Mouse (Mus musculus): ENCODE measurements at regions not wholly inside any gene's neighbourhood (a gene's known extent, or its start where the extent isn't known, plus 50 kb on each side); places are given as distances from the start of the nearest gene placed in this dataset.

- TF ChIP-seq CTCF (IDR thresholded peaks at IDR 0.05; ENCODE audit: extremely low read depth, insufficient read depth, insufficient read length, insufficient replicate concordance) (no peak), POLR2A (IDR thresholded peaks at IDR 0.05; ENCODE audit: low read depth, low read length) (no peak)
- H3K4me1 ChIP-seq (ENCODE audit: control insufficient read depth, insufficient read depth, insufficient read length): no peaks in the 10 kb centered on the region
- no peak for DNase-seq (ENCODE audit: low read depth in 1 of 2, low spot score in 2 of 2)
- no peak overlapping the region for H3K4me3 ChIP-seq (ENCODE audit: extremely low read depth, insufficient read depth, insufficient read length)
- H3K36me3 ChIP-seq (ENCODE audit: control insufficient read depth, insufficient read depth, low read length): no peaks in the 10 kb centered on the region
- H3K27me3 ChIP-seq (ENCODE audit: control insufficient read depth, insufficient read depth, low read length): no peaks in the 10 kb centered on the region
- H3K27ac ChIP-seq (ENCODE audit: insufficient read depth, low read length): no peak overlapping the region
- 58% methylated on average over 3 of the region's 3 CpGs for WGBS
Observed at GRCm38 (mm10) chr9:116511450-116511849, 336.3 kb upstream of the Tgfbr2 start.

GRCm38 (mm10) chr9:116507756-116508155 is 332.6 kb upstream of the Tgfbr2 start:
- H3K36me3 ChIP-seq (ENCODE audit: control insufficient read depth, insufficient read depth, low read length): no peaks in the 10 kb centered on the region
- no peak overlapping the region for H3K4me3 ChIP-seq (ENCODE audit: extremely low read depth, insufficient read depth, insufficient read length)
- H3K27me3 ChIP-seq (ENCODE audit: control insufficient read depth, insufficient read depth, low read length): no peaks in the 10 kb centered on the region
- 84% methylated on average over 5 of the region's 5 CpGs for WGBS
- no peaks in the 10 kb centered on the region for H3K4me1 ChIP-seq (ENCODE audit: control insufficient read depth, insufficient read depth, insufficient read length)
- no peak for DNase-seq (ENCODE audit: low read depth in 1 of 2, low spot score in 2 of 2)
- H3K27ac ChIP-seq (ENCODE audit: insufficient read depth, low read length): no peak overlapping the region
- TF ChIP-seq POLR2A (IDR thresholded peaks at IDR 0.05; ENCODE audit: low read depth, low read length) (no peak), CTCF (IDR thresholded peaks at IDR 0.05; ENCODE audit: extremely low read depth, insufficient read depth, insufficient read length, insufficient replicate concordance) (no peak)

GRCm38 (mm10) chr9:116502831-116503230 is 327.7 kb upstream of the Tgfbr2 start:
- 71% methylated on average over 5 of the region's 5 CpGs for WGBS
- TF ChIP-seq POLR2A (IDR thresholded peaks at IDR 0.05; ENCODE audit: low read depth, low read length): no peak
- no peak for TF ChIP-seq CTCF (IDR thresholded peaks at IDR 0.05; ENCODE audit: extremely low read depth, insufficient read depth, insufficient read length, insufficient replicate concordance)
- Histone ChIP-seq H3K27ac (ENCODE audit: insufficient read depth, low read length) (no peak overlapping the region), H3K4me3 (ENCODE audit: extremely low read depth, insufficient read depth, insufficient read length) (no peak overlapping the region), H3K36me3 (ENCODE audit: control insufficient read depth, insufficient read depth, low read length) (no peaks in the 10 kb centered on the region), H3K4me1 (ENCODE audit: control insufficient read depth, insufficient read depth, insufficient read length) (no peaks in the 10 kb centered on the region), H3K27me3 (ENCODE audit: control insufficient read depth, insufficient read depth, low read length) (no peaks in the 10 kb centered on the region)
- DNase-seq (ENCODE audit: low read depth in 1 of 2, low spot score in 2 of 2): no peak

- Histone ChIP-seq H3K27ac (ENCODE audit: insufficient read depth, low read length) (no peak overlapping the region), H3K36me3 (ENCODE audit: control insufficient read depth, insufficient read depth, low read length) (no peaks in the 10 kb centered on the region), H3K27me3 (ENCODE audit: control insufficient read depth, insufficient read depth, low read length) (no peaks in the 10 kb centered on the region), H3K4me3 (ENCODE audit: extremely low read depth, insufficient read depth, insufficient read length) (no peak overlapping the region), H3K4me1 (ENCODE audit: control insufficient read depth, insufficient read depth, insufficient read length) (no peaks in the 10 kb centered on the region)
- no peak for TF ChIP-seq POLR2A (IDR thresholded peaks at IDR 0.05; ENCODE audit: low read depth, low read length)
- TF ChIP-seq CTCF (IDR thresholded peaks at IDR 0.05; ENCODE audit: extremely low read depth, insufficient read depth, insufficient read length, insufficient replicate concordance): no peak
- WGBS: 91% methylated on average over 3 of the region's 3 CpGs
- no peak for DNase-seq (ENCODE audit: low read depth in 1 of 2, low spot score in 2 of 2)
Observed at GRCm38 (mm10) chr9:116500951-116501350, 325.8 kb upstream of the Tgfbr2 start.

- Histone ChIP-seq H3K4me1 (ENCODE audit: control insufficient read depth, insufficient read depth, insufficient read length) (no peaks in the 10 kb centered on the region), H3K36me3 (ENCODE audit: control insufficient read depth, insufficient read depth, low read length) (no peaks in the 10 kb centered on the region), H3K27ac (ENCODE audit: insufficient read depth, low read length) (no peak overlapping the region), H3K4me3 (ENCODE audit: extremely low read depth, insufficient read depth, insufficient read length) (no peak overlapping the region), H3K27me3 (ENCODE audit: control insufficient read depth, insufficient read depth, low read length) (no peaks in the 10 kb centered on the region)
- WGBS: 85% methylated on average over 2 of the region's 2 CpGs
- DNase-seq (ENCODE audit: low read depth in 1 of 2, low spot score in 2 of 2): no peak
- no peak for TF ChIP-seq CTCF (IDR thresholded peaks at IDR 0.05; ENCODE audit: extremely low read depth, insufficient read depth, insufficient read length, insufficient replicate concordance)
- TF ChIP-seq POLR2A (IDR thresholded peaks at IDR 0.05; ENCODE audit: low read depth, low read length): no peak
Observed at GRCm38 (mm10) chr9:116491227-116491626, 316.1 kb upstream of the Tgfbr2 start.

GRCm38 (mm10) chr9:116489787-116490186 is 314.6 kb upstream of the Tgfbr2 start:
- Histone ChIP-seq H3K36me3 (ENCODE audit: control insufficient read depth, insufficient read depth, low read length) (no peaks in the 10 kb centered on the region), H3K4me3 (ENCODE audit: extremely low read depth, insufficient read depth, insufficient read length) (no peak overlapping the region), H3K27me3 (ENCODE audit: control insufficient read depth, insufficient read depth, low read length) (no peaks in the 10 kb centered on the region), H3K27ac (ENCODE audit: insufficient read depth, low read length) (no peak overlapping the region), H3K4me1 (ENCODE audit: control insufficient read depth, insufficient read depth, insufficient read length) (no peaks in the 10 kb centered on the region)
- DNase-seq (ENCODE audit: low read depth in 1 of 2, low spot score in 2 of 2): no peak
- 69% methylated on average over 4 of the region's 4 CpGs for WGBS
- TF ChIP-seq CTCF (IDR thresholded peaks at IDR 0.05; ENCODE audit: extremely low read depth, insufficient read depth, insufficient read length, insufficient replicate concordance) (no peak), POLR2A (IDR thresholded peaks at IDR 0.05; ENCODE audit: low read depth, low read length) (no peak)

- Histone ChIP-seq H3K36me3 (ENCODE audit: control insufficient read depth, insufficient read depth, low read length) (no peaks in the 10 kb centered on the region), H3K4me3 (ENCODE audit: extremely low read depth, insufficient read depth, insufficient read length) (no peak overlapping the region), H3K27ac (ENCODE audit: insufficient read depth, low read length) (no peak overlapping the region), H3K4me1 (ENCODE audit: control insufficient read depth, insufficient read depth, insufficient read length) (no peaks in the 10 kb centered on the region), H3K27me3 (ENCODE audit: control insufficient read depth, insufficient read depth, low read length) (no peaks in the 10 kb centered on the region)
- WGBS: 90% methylated on average over 5 of the region's 5 CpGs
- TF ChIP-seq CTCF (IDR thresholded peaks at IDR 0.05; ENCODE audit: extremely low read depth, insufficient read depth, insufficient read length, insufficient replicate concordance): no peak
- TF ChIP-seq POLR2A (IDR thresholded peaks at IDR 0.05; ENCODE audit: low read depth, low read length): no peak
- DNase-seq (ENCODE audit: low read depth in 1 of 2, low spot score in 2 of 2): no peak
Observed at GRCm38 (mm10) chr9:116489273-116489672, 314.1 kb upstream of the Tgfbr2 start.

Measured in spleen, adult 2 months (tissue).